Mouse (Mus musculus): ENCODE measurements around the gene Stk39. TPM values are rescaled to one million over a fixed set of nuclear protein-coding genes. Genes with fewer than 3 reads are reported as not detected.

The Stk39 gene
- polyA plus RNA-seq, 1 experiment: not detected

- no peaks in the 10 kb centered on the region for H3K36me3 ChIP-seq (ENCODE audit: control insufficient read depth)
- no peaks in the 10 kb centered on the region for H3K9me3 ChIP-seq (ENCODE audit: control insufficient read depth, low read length)
- no peak overlapping the region for H3K4me3 ChIP-seq (replicated peaks)
- TF ChIP-seq GATA1 (IDR thresholded peaks at IDR 0.05; ENCODE audit: low read length): no peak
- TF ChIP-seq TAL1 (IDR thresholded peaks at IDR 0.05; ENCODE audit: low read length): no peak
- no peaks in the 10 kb centered on the region for H3K27me3 ChIP-seq (ENCODE audit: control insufficient read depth)
- peaks cover 6% of the 10 kb centered on the region for H3K4me1 ChIP-seq (ENCODE audit: control insufficient read depth)
These were observed 52.9 kb downstream of the Stk39 start for GRCm38 (mm10) chr2:68419165-68419564.

GRCm38 (mm10) chr2:68417081-68417480 is 55.0 kb downstream of the Stk39 start:
- TF ChIP-seq GATA1 (IDR thresholded peaks at IDR 0.05; ENCODE audit: low read length) (no peak), TAL1 (IDR thresholded peaks at IDR 0.05; ENCODE audit: low read length) (no peak)
- peaks cover 6% of the 10 kb centered on the region for H3K4me1 ChIP-seq (ENCODE audit: control insufficient read depth)
- H3K27me3 ChIP-seq (ENCODE audit: control insufficient read depth): no peaks in the 10 kb centered on the region
- H3K9me3 ChIP-seq (ENCODE audit: control insufficient read depth, low read length): no peaks in the 10 kb centered on the region
- no peak overlapping the region for H3K4me3 ChIP-seq (replicated peaks)
- H3K36me3 ChIP-seq (ENCODE audit: control insufficient read depth): no peaks in the 10 kb centered on the region

- Histone ChIP-seq H3K27me3 (ENCODE audit: control insufficient read depth) (no peaks in the 10 kb centered on the region), H3K36me3 (ENCODE audit: control insufficient read depth) (no peaks in the 10 kb centered on the region), H3K4me3 (replicated peaks) (no peak overlapping the region), H3K4me1 (ENCODE audit: control insufficient read depth) (no peaks in the 10 kb centered on the region), H3K9me3 (ENCODE audit: control insufficient read depth, low read length) (no peaks in the 10 kb centered on the region)
- no peak for TF ChIP-seq TAL1 (IDR thresholded peaks at IDR 0.05; ENCODE audit: low read length)
- no peak for TF ChIP-seq GATA1 (IDR thresholded peaks at IDR 0.05; ENCODE audit: low read length)
These were observed 56.4 kb downstream of the Stk39 start for GRCm38 (mm10) chr2:68415691-68416090.

GRCm38 (mm10) chr2:68412149-68412548 is 59.9 kb downstream of the Stk39 start:
- H3K4me3 ChIP-seq (replicated peaks): no peak overlapping the region
- no peaks in the 10 kb centered on the region for H3K27me3 ChIP-seq (ENCODE audit: control insufficient read depth)
- H3K36me3 ChIP-seq (ENCODE audit: control insufficient read depth): no peaks in the 10 kb centered on the region
- H3K4me1 ChIP-seq (ENCODE audit: control insufficient read depth): no peaks in the 10 kb centered on the region
- TF ChIP-seq GATA1 (IDR thresholded peaks at IDR 0.05; ENCODE audit: low read length) (no peak), TAL1 (IDR thresholded peaks at IDR 0.05; ENCODE audit: low read length) (no peak)
- H3K9me3 ChIP-seq (ENCODE audit: control insufficient read depth, low read length): no peaks in the 10 kb centered on the region

- Histone ChIP-seq H3K36me3 (ENCODE audit: control insufficient read depth) (no peaks in the 10 kb centered on the region), H3K4me1 (ENCODE audit: control insufficient read depth) (no peaks in the 10 kb centered on the region), H3K4me3 (replicated peaks) (no peak overlapping the region), H3K27me3 (ENCODE audit: control insufficient read depth) (no peaks in the 10 kb centered on the region), H3K9me3 (ENCODE audit: control insufficient read depth, low read length) (no peaks in the 10 kb centered on the region)
- no peak for TF ChIP-seq TAL1 (IDR thresholded peaks at IDR 0.05; ENCODE audit: low read length)
These were observed 60.9 kb downstream of the Stk39 start for GRCm38 (mm10) chr2:68411201-68411600.

- no peaks in the 10 kb centered on the region for H3K9me3 ChIP-seq (ENCODE audit: control insufficient read depth, low read length)
- no peaks in the 10 kb centered on the region for H3K4me1 ChIP-seq (ENCODE audit: control insufficient read depth)
- no peak overlapping the region for H3K4me3 ChIP-seq (replicated peaks)
- H3K27me3 ChIP-seq (ENCODE audit: control insufficient read depth): no peaks in the 10 kb centered on the region
- TF ChIP-seq GATA1 (IDR thresholded peaks at IDR 0.05; ENCODE audit: low read length) (no peak), TAL1 (IDR thresholded peaks at IDR 0.05; ENCODE audit: low read length) (no peak)
- H3K36me3 ChIP-seq (ENCODE audit: control insufficient read depth): no peaks in the 10 kb centered on the region
These were observed 62.3 kb downstream of the Stk39 start for GRCm38 (mm10) chr2:68409640-68410215.

GRCm38 (mm10) chr2:68408271-68408980 is 63.6 kb downstream of the Stk39 start:
- H3K4me3 ChIP-seq (replicated peaks): no peak overlapping the region
- no peaks in the 10 kb centered on the region for H3K4me1 ChIP-seq (ENCODE audit: control insufficient read depth)
- H3K36me3 ChIP-seq (ENCODE audit: control insufficient read depth): no peaks in the 10 kb centered on the region
- no peak for TF ChIP-seq TAL1 (IDR thresholded peaks at IDR 0.05; ENCODE audit: low read length)
- TF ChIP-seq GATA1 (IDR thresholded peaks at IDR 0.05; ENCODE audit: low read length): no peak
- H3K27me3 ChIP-seq (ENCODE audit: control insufficient read depth): no peaks in the 10 kb centered on the region
- no peaks in the 10 kb centered on the region for H3K9me3 ChIP-seq (ENCODE audit: control insufficient read depth, low read length)

GRCm38 (mm10) chr2:68407179-68407950 is 64.7 kb downstream of the Stk39 start:
- no peak for TF ChIP-seq GATA1 (IDR thresholded peaks at IDR 0.05; ENCODE audit: low read length)
- TF ChIP-seq TAL1 (IDR thresholded peaks at IDR 0.05; ENCODE audit: low read length): no peak
- no peaks in the 10 kb centered on the region for H3K36me3 ChIP-seq (ENCODE audit: control insufficient read depth)
- no peaks in the 10 kb centered on the region for H3K4me1 ChIP-seq (ENCODE audit: control insufficient read depth)
- H3K4me3 ChIP-seq (replicated peaks): no peak overlapping the region
- no peaks in the 10 kb centered on the region for H3K27me3 ChIP-seq (ENCODE audit: control insufficient read depth)
- H3K9me3 ChIP-seq (ENCODE audit: control insufficient read depth, low read length): no peaks in the 10 kb centered on the region

- Histone ChIP-seq H3K4me3 (replicated peaks) (no peak overlapping the region), H3K36me3 (ENCODE audit: control insufficient read depth) (no peaks in the 10 kb centered on the region), H3K27me3 (ENCODE audit: control insufficient read depth) (no peaks in the 10 kb centered on the region), H3K4me1 (ENCODE audit: control insufficient read depth) (no peaks in the 10 kb centered on the region), H3K9me3 (ENCODE audit: control insufficient read depth, low read length) (no peaks in the 10 kb centered on the region)
- no peak for TF ChIP-seq TAL1 (IDR thresholded peaks at IDR 0.05; ENCODE audit: low read length)
- no peak for TF ChIP-seq GATA1 (IDR thresholded peaks at IDR 0.05; ENCODE audit: low read length)
These were observed 65.4 kb downstream of the Stk39 start for GRCm38 (mm10) chr2:68406571-68407074.

All from erythroblast, embryonic 14.5 days (primary cell).